Mouse (Mus musculus): ENCODE results near the gene Cd8a. TPM values are rescaled to one million over a fixed set of nuclear protein-coding genes. Genes with fewer than 3 reads are reported as not detected.

Cd8a gene
- polyA plus RNA-seq, 1 experiment from 2014 or later = not detected

- Histone ChIP-seq H3K9ac (replicated peaks; ENCODE audit: low read depth, low read length) (no peak overlapping the region), H3K4me2 (ENCODE audit: low read length) (no peak overlapping the region), H3K4me3 (replicated peaks; ENCODE audit: low read length) (no peak overlapping the region), H3K36me3 (ENCODE audit: control insufficient read depth, insufficient read depth) (no peaks in the 10 kb centered on the region), H3K27me3 (replicated peaks; ENCODE audit: control insufficient read depth, insufficient read depth, low read length) (no peaks in the 10 kb centered on the region), H3K4me1 (replicated peaks; ENCODE audit: control insufficient read depth, insufficient read depth, low read length) (no peaks in the 10 kb centered on the region), H3K9me3 (ENCODE audit: control insufficient read depth, low read length) (no peaks in the 10 kb centered on the region), H3K27ac (ENCODE audit: low read length) (no peak overlapping the region)
- 93% methylated on average over 3 of the region's 3 CpGs for WGBS
- no peak for ATAC-seq
These were observed 34.3 kb upstream of the Cd8a start for GRCm38 (mm10) chr6:71338941-71339340.

GRCm38 (mm10) chr6:71339351-71339750 lies 33.9 kb upstream of the Cd8a start:
- 82% methylated on average over 4 of the region's 4 CpGs for WGBS
- Histone ChIP-seq H3K36me3 (ENCODE audit: control insufficient read depth, insufficient read depth) (no peaks in the 10 kb centered on the region), H3K4me2 (ENCODE audit: low read length) (no peak overlapping the region), H3K4me3 (replicated peaks; ENCODE audit: low read length) (no peak overlapping the region), H3K27me3 (replicated peaks; ENCODE audit: control insufficient read depth, insufficient read depth, low read length) (no peaks in the 10 kb centered on the region), H3K9me3 (ENCODE audit: control insufficient read depth, low read length) (no peaks in the 10 kb centered on the region), H3K9ac (replicated peaks; ENCODE audit: low read depth, low read length) (no peak overlapping the region), H3K4me1 (replicated peaks; ENCODE audit: control insufficient read depth, insufficient read depth, low read length) (no peaks in the 10 kb centered on the region), H3K27ac (ENCODE audit: low read length) (no peak overlapping the region)
- no peak for ATAC-seq

GRCm38 (mm10) chr6:71341179-71341578 lies 32.0 kb upstream of the Cd8a start:
- Histone ChIP-seq H3K4me3 (replicated peaks; ENCODE audit: low read length) (no peak overlapping the region), H3K27ac (ENCODE audit: low read length) (no peak overlapping the region), H3K9ac (replicated peaks; ENCODE audit: low read depth, low read length) (no peak overlapping the region), H3K4me1 (replicated peaks; ENCODE audit: control insufficient read depth, insufficient read depth, low read length) (no peaks in the 10 kb centered on the region), H3K4me2 (ENCODE audit: low read length) (no peak overlapping the region), H3K27me3 (replicated peaks; ENCODE audit: control insufficient read depth, insufficient read depth, low read length) (no peaks in the 10 kb centered on the region), H3K9me3 (ENCODE audit: control insufficient read depth, low read length) (no peaks in the 10 kb centered on the region), H3K36me3 (ENCODE audit: control insufficient read depth, insufficient read depth) (no peaks in the 10 kb centered on the region)
- no peak for ATAC-seq
- 88% methylated on average over 9 of the region's 9 CpGs for WGBS

DNA sequence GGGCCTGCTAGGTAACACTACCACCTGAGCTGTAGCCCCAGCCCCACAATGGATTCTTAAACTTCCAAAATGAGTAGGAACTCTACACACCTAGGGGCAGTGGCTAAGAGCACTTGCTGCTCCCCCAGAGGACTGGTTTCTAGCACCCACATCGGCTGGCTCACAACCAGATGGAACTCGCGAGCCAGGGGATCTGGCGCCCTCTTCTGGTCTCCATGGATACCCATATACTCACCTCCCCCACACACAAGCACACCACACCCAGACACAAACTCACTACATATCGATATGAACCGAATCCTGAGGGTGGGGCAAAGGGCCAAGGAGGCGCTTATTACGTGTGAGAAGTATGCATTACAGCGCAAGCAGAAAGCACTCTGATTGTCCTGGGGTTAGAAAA lies 25.2 kb upstream of the Cd8a start:
- Histone ChIP-seq H3K4me3 (replicated peaks; ENCODE audit: low read length) (no peak overlapping the region), H3K27me3 (replicated peaks; ENCODE audit: control insufficient read depth, insufficient read depth, low read length) (no peaks in the 10 kb centered on the region), H3K9ac (replicated peaks; ENCODE audit: low read depth, low read length) (no peak overlapping the region), H3K4me2 (ENCODE audit: low read length) (no peak overlapping the region), H3K36me3 (ENCODE audit: control insufficient read depth, insufficient read depth) (no peaks in the 10 kb centered on the region), H3K27ac (ENCODE audit: low read length) (no peak overlapping the region), H3K4me1 (replicated peaks; ENCODE audit: control insufficient read depth, insufficient read depth, low read length) (no peaks in the 10 kb centered on the region), H3K9me3 (ENCODE audit: control insufficient read depth, low read length) (peaks cover 4% of the 10 kb centered on the region)
- no peak for ATAC-seq
- 95% methylated on average over 9 of the region's 9 CpGs for WGBS

DNA sequence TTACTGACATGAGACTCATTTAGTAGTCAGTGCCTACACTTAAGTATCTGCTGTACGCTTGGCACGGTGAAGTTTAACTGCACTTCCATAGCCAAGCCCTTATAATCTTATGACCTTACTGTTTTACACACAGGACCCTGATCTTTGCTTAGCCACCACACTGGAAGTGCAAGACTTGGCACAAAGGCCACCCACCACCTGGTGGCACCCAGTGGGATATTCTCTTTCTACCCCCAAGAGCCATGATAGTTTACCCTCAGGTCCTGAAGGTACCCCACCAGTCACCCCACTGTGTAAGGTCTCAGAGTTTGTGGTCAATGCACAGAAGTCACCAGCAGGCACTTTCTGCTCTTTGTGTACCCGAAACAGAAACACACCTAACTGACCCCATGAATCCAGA lies 22.0 kb upstream of the Cd8a start:
- no peak for ATAC-seq
- Histone ChIP-seq H3K4me2 (ENCODE audit: low read length) (no peak overlapping the region), H3K4me3 (replicated peaks; ENCODE audit: low read length) (no peak overlapping the region), H3K4me1 (replicated peaks; ENCODE audit: control insufficient read depth, insufficient read depth, low read length) (no peaks in the 10 kb centered on the region), H3K9me3 (ENCODE audit: control insufficient read depth, low read length) (peaks cover 4% of the 10 kb centered on the region), H3K27ac (ENCODE audit: low read length) (no peak overlapping the region), H3K36me3 (ENCODE audit: control insufficient read depth, insufficient read depth) (no peaks in the 10 kb centered on the region), H3K27me3 (replicated peaks; ENCODE audit: control insufficient read depth, insufficient read depth, low read length) (no peaks in the 10 kb centered on the region), H3K9ac (replicated peaks; ENCODE audit: low read depth, low read length) (no peak overlapping the region)
- WGBS = 93% methylated on average over 3 of the region's 3 CpGs

DNA sequence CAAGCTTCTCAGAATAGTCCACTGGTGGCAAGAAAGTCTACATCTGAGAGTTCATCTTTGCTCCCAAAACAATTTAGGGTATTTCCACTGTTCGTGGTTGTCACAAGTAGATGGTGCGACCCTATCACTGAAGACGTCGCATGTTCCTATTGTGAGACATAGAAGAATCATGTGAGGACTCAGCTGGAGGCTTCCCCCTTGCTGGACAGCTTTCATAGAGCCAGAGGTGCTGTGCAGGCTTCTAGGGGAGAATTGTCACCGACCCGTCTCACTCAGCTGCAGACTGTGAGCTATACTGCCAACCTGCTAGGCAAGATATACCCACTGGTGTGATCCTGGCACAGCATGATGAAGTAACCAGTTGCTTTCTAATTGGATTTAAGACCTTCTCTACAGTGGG lies 21.0 kb upstream of the Cd8a start:
- Histone ChIP-seq H3K4me3 (replicated peaks; ENCODE audit: low read length) (no peak overlapping the region), H3K36me3 (ENCODE audit: control insufficient read depth, insufficient read depth) (no peaks in the 10 kb centered on the region), H3K27ac (ENCODE audit: low read length) (no peak overlapping the region), H3K4me1 (replicated peaks; ENCODE audit: control insufficient read depth, insufficient read depth, low read length) (no peaks in the 10 kb centered on the region), H3K27me3 (replicated peaks; ENCODE audit: control insufficient read depth, insufficient read depth, low read length) (no peaks in the 10 kb centered on the region), H3K9ac (replicated peaks; ENCODE audit: low read depth, low read length) (no peak overlapping the region), H3K4me2 (ENCODE audit: low read length) (no peak overlapping the region), H3K9me3 (ENCODE audit: control insufficient read depth, low read length) (peaks cover 4% of the 10 kb centered on the region)
- ATAC-seq = no peak
- WGBS = 92% methylated on average over 6 of the region's 6 CpGs

DNA sequence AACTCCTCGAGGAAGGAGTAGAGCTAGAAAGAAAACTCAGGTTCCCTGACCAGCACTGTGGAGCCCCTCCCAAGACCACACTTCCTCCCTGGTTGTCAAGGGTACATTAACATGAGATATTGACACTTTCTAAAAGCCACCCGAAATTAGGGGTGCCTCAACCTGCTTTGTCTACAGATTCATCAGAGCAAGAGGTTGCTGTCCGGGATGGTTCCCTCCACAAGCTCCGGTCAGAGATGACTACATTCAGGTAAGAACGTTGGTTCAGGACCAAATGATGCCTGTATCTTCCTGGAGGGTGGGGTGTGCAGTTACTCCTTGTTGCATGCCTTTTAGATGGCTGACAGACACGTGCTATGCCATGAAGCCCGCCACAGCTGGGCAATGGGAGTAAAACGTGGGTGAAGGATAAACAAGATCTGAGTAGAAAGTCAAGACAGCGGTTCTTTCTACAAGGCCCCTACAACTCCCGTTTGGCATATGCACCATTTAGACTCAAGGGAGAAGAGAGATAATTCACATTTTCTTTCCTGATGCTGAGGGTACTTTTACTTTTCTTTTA lies 20.3 kb upstream of the Cd8a start:
- no peak overlapping the region for H3K9ac ChIP-seq (replicated peaks; ENCODE audit: low read depth, low read length)
- H3K27ac ChIP-seq (ENCODE audit: low read length) = no peak overlapping the region
- no peak overlapping the region for H3K4me2 ChIP-seq (ENCODE audit: low read length)
- H3K4me3 ChIP-seq (replicated peaks; ENCODE audit: low read length) = no peak overlapping the region
- no peaks in the 10 kb centered on the region for H3K36me3 ChIP-seq (ENCODE audit: control insufficient read depth, insufficient read depth)
- H3K4me1 ChIP-seq (replicated peaks; ENCODE audit: control insufficient read depth, insufficient read depth, low read length) = no peaks in the 10 kb centered on the region
- ATAC-seq = no peak
- H3K9me3 ChIP-seq (ENCODE audit: control insufficient read depth, low read length) = peaks cover under 1% of the 10 kb centered on the region
- H3K27me3 ChIP-seq (replicated peaks; ENCODE audit: control insufficient read depth, insufficient read depth, low read length) = no peaks in the 10 kb centered on the region
- WGBS = 84% methylated on average over 10 of the region's 10 CpGs

DNA sequence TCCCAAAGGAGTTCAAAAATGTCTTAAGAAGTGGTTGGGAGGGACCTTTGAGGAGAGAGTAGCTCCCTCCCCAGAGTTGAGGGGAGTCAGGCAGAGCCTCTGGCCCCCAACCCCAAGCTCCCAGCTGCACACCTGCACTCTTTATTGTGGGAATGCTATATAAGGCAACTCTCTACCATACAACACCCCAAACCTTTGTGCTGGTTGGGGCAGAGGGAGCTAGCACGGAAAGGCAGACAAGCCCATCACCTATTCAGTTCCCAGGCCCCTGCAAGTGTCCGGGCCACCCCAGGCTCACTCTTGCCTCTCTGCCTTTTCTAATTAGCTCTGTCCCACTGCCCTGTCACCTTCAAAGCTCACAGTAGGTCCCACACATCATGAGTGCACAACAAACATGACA lies 19.5 kb upstream of the Cd8a start:
- H3K9me3 ChIP-seq (ENCODE audit: control insufficient read depth, low read length) = no peaks in the 10 kb centered on the region
- no peak overlapping the region for H3K27ac ChIP-seq (ENCODE audit: low read length)
- no peaks in the 10 kb centered on the region for H3K4me1 ChIP-seq (replicated peaks; ENCODE audit: control insufficient read depth, insufficient read depth, low read length)
- H3K36me3 ChIP-seq (ENCODE audit: control insufficient read depth, insufficient read depth) = no peaks in the 10 kb centered on the region
- H3K4me2 ChIP-seq (ENCODE audit: low read length) = no peak overlapping the region
- ATAC-seq = no peak
- H3K9ac ChIP-seq (replicated peaks; ENCODE audit: low read depth, low read length) = no peak overlapping the region
- H3K27me3 ChIP-seq (replicated peaks; ENCODE audit: control insufficient read depth, insufficient read depth, low read length) = no peaks in the 10 kb centered on the region
- WGBS = 86% methylated on average over 2 of the region's 2 CpGs
- no peak overlapping the region for H3K4me3 ChIP-seq (replicated peaks; ENCODE audit: low read length)

GRCm38 (mm10) chr6:71357493-71357892 lies 15.7 kb upstream of the Cd8a start:
- no peaks in the 10 kb centered on the region for H3K27me3 ChIP-seq (replicated peaks; ENCODE audit: control insufficient read depth, insufficient read depth, low read length)
- no peak overlapping the region for H3K4me3 ChIP-seq (replicated peaks; ENCODE audit: low read length)
- no peaks in the 10 kb centered on the region for H3K36me3 ChIP-seq (ENCODE audit: control insufficient read depth, insufficient read depth)
- H3K27ac ChIP-seq (ENCODE audit: low read length) = no peak overlapping the region
- no peak overlapping the region for H3K4me2 ChIP-seq (ENCODE audit: low read length)
- H3K4me1 ChIP-seq (replicated peaks; ENCODE audit: control insufficient read depth, insufficient read depth, low read length) = no peaks in the 10 kb centered on the region
- H3K9me3 ChIP-seq (ENCODE audit: control insufficient read depth, low read length) = no peaks in the 10 kb centered on the region
- 89% methylated on average over 7 of the region's 7 CpGs for WGBS
- H3K9ac ChIP-seq (replicated peaks; ENCODE audit: low read depth, low read length) = no peak overlapping the region
- no peak for ATAC-seq

DNA sequence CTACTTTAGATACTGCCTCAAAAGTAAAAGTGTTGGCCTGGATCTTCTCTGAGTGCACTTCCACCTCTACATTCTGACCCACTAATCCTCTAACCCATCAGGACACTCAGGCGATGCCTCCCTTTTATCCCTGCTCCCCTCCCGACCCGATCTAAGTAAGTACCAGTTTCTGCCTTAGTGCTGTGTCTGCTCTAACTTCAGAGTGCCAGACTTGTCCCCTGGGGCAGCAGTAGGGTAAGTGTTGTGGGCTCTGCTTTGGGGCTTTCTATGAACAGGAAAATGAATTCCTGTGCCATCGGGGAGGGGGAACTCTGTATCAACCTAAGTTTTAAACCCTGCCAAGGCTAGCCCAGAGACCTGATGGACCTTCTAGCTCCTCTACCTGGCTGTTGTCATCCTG lies 13.0 kb upstream of the Cd8a start:
- WGBS = 89% methylated on average over 4 of the region's 4 CpGs
- H3K27ac ChIP-seq (ENCODE audit: low read length) = no peak overlapping the region
- H3K27me3 ChIP-seq (replicated peaks; ENCODE audit: control insufficient read depth, insufficient read depth, low read length) = no peaks in the 10 kb centered on the region
- H3K9me3 ChIP-seq (ENCODE audit: control insufficient read depth, low read length) = no peaks in the 10 kb centered on the region
- ATAC-seq = no peak
- H3K9ac ChIP-seq (replicated peaks; ENCODE audit: low read depth, low read length) = no peak overlapping the region
- no peaks in the 10 kb centered on the region for H3K4me1 ChIP-seq (replicated peaks; ENCODE audit: control insufficient read depth, insufficient read depth, low read length)
- H3K4me2 ChIP-seq (ENCODE audit: low read length) = no peak overlapping the region
- no peak overlapping the region for H3K4me3 ChIP-seq (replicated peaks; ENCODE audit: low read length)
- no peaks in the 10 kb centered on the region for H3K36me3 ChIP-seq (ENCODE audit: control insufficient read depth, insufficient read depth)

Measured in forebrain, embryonic 16.5 days (tissue).